Comparison of ENCODE assay signal across 7 mouse cellular contexts in the genomic region with DNA sequence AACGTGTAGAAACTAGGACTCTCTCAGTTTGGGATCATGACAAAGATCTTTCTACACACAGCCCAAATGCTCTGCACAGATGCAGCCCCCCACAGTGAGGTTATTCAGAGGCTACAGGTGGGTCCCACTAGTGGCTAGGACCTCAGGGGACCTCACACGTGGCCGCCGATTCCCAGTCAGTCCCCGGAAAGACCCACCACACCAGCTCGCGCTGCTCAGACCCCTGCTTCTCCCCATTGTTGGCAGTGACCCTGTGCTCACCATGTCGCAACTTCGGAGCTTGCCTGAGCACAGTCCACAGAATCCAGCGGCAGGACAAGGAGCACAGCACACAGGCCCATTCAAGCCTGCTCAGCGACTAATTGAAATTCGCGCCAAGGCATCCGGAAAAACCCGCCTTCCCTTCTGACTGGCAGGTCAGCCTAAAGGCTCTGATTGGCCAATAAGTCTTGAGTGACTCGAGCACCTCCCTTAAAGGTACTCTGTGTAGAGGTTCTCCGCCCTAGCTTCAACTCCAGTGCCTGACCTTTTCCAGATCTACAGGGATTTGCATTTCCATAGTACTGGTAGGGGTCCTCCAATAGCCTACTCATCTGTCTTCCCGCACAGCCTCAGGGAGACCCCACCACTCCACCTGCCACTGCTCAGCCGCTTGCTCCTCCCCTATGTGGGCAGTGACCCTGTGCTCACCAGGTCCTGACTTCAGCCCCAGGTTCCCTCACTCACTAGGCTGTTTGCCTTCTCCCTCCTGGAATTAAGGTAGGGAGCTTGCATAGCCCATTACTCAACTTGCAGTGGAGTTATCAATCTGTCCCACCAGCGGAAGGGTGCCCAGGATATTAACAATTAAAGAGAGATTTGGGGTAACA.
DNase-seq lines count a peak whose midpoint lies in the region; ATAC-seq lines count a peak whose summit lies in the region.
"Not testable (repeated sequence)": the region's sequence is repeated elsewhere in the genome, so short reads cannot be mapped to it uniquely, and the experiment has no call there.

No protein-coding gene starts in this region.

- H3K4me2 ChIP-seq in forebrain, embryonic 12.5 days = peak overlapping the region; percentile 53
- peak overlapping the region; percentile 55 for H3K4me2 ChIP-seq in heart, embryonic 15.5 days
- peak overlapping the region; percentile 38 for H3K4me2 ChIP-seq in kidney, embryonic 14.5 days (replicated peaks; ENCODE audit: low read depth, low read length)
- H3K4me2 ChIP-seq in liver, embryonic 11.5 days = peak overlapping the region; percentile 62
- peak overlapping the region; percentile 53 for H3K4me2 ChIP-seq in midbrain, embryonic 12.5 days (replicated peaks)

- not testable (repeated sequence) for ATAC-seq in forebrain, embryonic 12.5 days (ENCODE audit: low FRiP score); heart, embryonic 15.5 days (replicated peaks; ENCODE audit: insufficient number of reproducible peaks, insufficient read depth, low FRiP score, low read depth); midbrain, embryonic 12.5 days (ENCODE audit: low FRiP score, low read depth)
- ATAC-seq in kidney, embryonic 14.5 days (ENCODE audit: low FRiP score, low TSS enrichment) = 0 out of 2 replicates have a peak, but pooled peaks have one; percentile 24
- ATAC-seq in liver, embryonic 11.5 days (replicated peaks; ENCODE audit: low FRiP score) = peak; percentile 78

- not testable (repeated sequence) for H3K27me3 ChIP-seq in forebrain, embryonic 12.5 days; heart, embryonic 15.5 days; kidney, embryonic 14.5 days (ENCODE audit: control insufficient read depth, insufficient read depth, low read length); liver, embryonic 11.5 days (replicated peaks; ENCODE audit: control insufficient read depth, insufficient read depth, low read length); midbrain, embryonic 12.5 days

- 0 out of 2 replicates have a peak overlapping the region, but pooled peaks have one; percentile 27 for H3K9ac ChIP-seq in forebrain, embryonic 12.5 days
- H3K9ac ChIP-seq in heart, embryonic 15.5 days; kidney, embryonic 14.5 days (ENCODE audit: low read depth, low read length); midbrain, embryonic 12.5 days (replicated peaks): not testable (repeated sequence)
- peak overlapping the region; percentile 76 for H3K9ac ChIP-seq in liver, embryonic 11.5 days (ENCODE audit: low read depth, low read length)

- DNase-seq in cerebellum, postnatal 14 days = peak; percentile 2 to 6
- peak; percentile 51 for DNase-seq in liver, embryonic 11.5 days (ENCODE audit: low spot score)
- peak; percentile 2 for DNase-seq in right cerebral cortex, postnatal 14 days

- not testable (repeated sequence) for H3K9me3 ChIP-seq in forebrain, embryonic 12.5 days; heart, embryonic 15.5 days (replicated peaks); kidney, embryonic 14.5 days (ENCODE audit: control insufficient read depth, low read length); liver, embryonic 11.5 days (ENCODE audit: control insufficient read depth, low read length); midbrain, embryonic 12.5 days

- not testable (repeated sequence) for H3K36me3 ChIP-seq in forebrain, embryonic 12.5 days (replicated peaks); heart, embryonic 15.5 days; kidney, embryonic 14.5 days (ENCODE audit: control insufficient read depth, insufficient read depth, low read length); liver, embryonic 11.5 days (ENCODE audit: control insufficient read depth, insufficient read depth, low read length); midbrain, embryonic 12.5 days

- H3K27ac ChIP-seq in forebrain, embryonic 12.5 days; heart, embryonic 15.5 days; kidney, embryonic 14.5 days (ENCODE audit: low read depth, low read length); liver, embryonic 11.5 days (ENCODE audit: low read depth, low read length); midbrain, embryonic 12.5 days (replicated peaks): not testable (repeated sequence)

- peak overlapping the region; percentile 35 for H3K4me3 ChIP-seq in forebrain, embryonic 12.5 days (replicated peaks)
- peak overlapping the region; percentile 30 for H3K4me3 ChIP-seq in heart, embryonic 15.5 days
- peak overlapping the region; percentile 26 for H3K4me3 ChIP-seq in kidney, embryonic 14.5 days (ENCODE audit: low read length)
- peak overlapping the region; percentile 55 for H3K4me3 ChIP-seq in liver, embryonic 11.5 days (ENCODE audit: low read depth, low read length)
- peak overlapping the region; percentile 34 for H3K4me3 ChIP-seq in midbrain, embryonic 12.5 days

- H3K4me1 ChIP-seq in forebrain, embryonic 12.5 days; heart, embryonic 15.5 days (replicated peaks); kidney, embryonic 14.5 days (ENCODE audit: control insufficient read depth, insufficient read depth, low read length); liver, embryonic 11.5 days (replicated peaks; ENCODE audit: control insufficient read depth, insufficient read depth, low read length); midbrain, embryonic 12.5 days: not testable (repeated sequence)

- WGBS in forebrain, embryonic 12.5 days = 9% methylated on average over 20 of the region's 20 CpGs
- 19% methylated on average over 20 of the region's 20 CpGs for WGBS in heart, embryonic 15.5 days
- 23% methylated on average over 18 of the region's 20 CpGs for WGBS in kidney, embryonic 14.5 days
- WGBS in liver, embryonic 11.5 days = 17% methylated on average over 19 of the region's 20 CpGs
- 10% methylated on average over 20 of the region's 20 CpGs for WGBS in midbrain, embryonic 12.5 days
